ENCODE assay signal across 13 mouse cellular contexts in genomic region chr7:19184250-19184649, GRCm38 (mm10). TPM values are rescaled to one million over a fixed set of nuclear protein-coding genes. Genes with fewer than 3 reads are reported as not detected.
DNase-seq lines count a peak whose midpoint lies in the region; ATAC-seq and TF ChIP-seq lines count a peak whose summit lies in the region.
"Had no signal": no experiment of that assay in that cellular context is flagged by ENCODE, and none has a peak within 500 bp of the region (broad histone marks: within the 10 kb centered on the region; RNA-seq: fewer than 3 reads in every experiment).

No protein-coding gene starts in this region.

- no peaks in the 10 kb centered on the region; the same call in none of the 2 replicates for H3K36me3 ChIP-seq in heart, postnatal 0 days (replicated peaks; ENCODE audit: control insufficient read depth, insufficient read depth, low read length)
- peaks cover 12% of the 10 kb centered on the region for H3K36me3 ChIP-seq in forebrain, embryonic 16.5 days (ENCODE audit: control insufficient read depth, insufficient read depth)
- 0 out of 2 replicates have a peak, but pooled peaks cover 5% of the 10 kb centered on the region for H3K36me3 ChIP-seq in lung, postnatal 0 days (ENCODE audit: insufficient read depth, low read length)

- intact Hi-C loops in heart, postnatal 36 days (cut with DNase I): no loop called here

- H3K27ac ChIP-seq in heart, postnatal 0 days (ENCODE audit: low read depth): peak overlapping the region; percentile 69
- H3K27ac ChIP-seq in forebrain, embryonic 16.5 days (ENCODE audit: low read length): peak overlapping the region; percentile 75
- no peak overlapping the region for H3K27ac ChIP-seq in lung, postnatal 0 days (ENCODE audit: low read length)

- H3K9me3 ChIP-seq in heart, postnatal 0 days (replicated peaks; ENCODE audit: control insufficient read depth, low read length): no peaks in the 10 kb centered on the region
- H3K9me3 ChIP-seq in forebrain, embryonic 16.5 days (ENCODE audit: control insufficient read depth, low read length): no peaks in the 10 kb centered on the region
- H3K9me3 ChIP-seq in lung, postnatal 0 days (ENCODE audit: low read length): no peaks in the 10 kb centered on the region

- H3K4me3 ChIP-seq in heart, postnatal 0 days (ENCODE audit: low read depth, low read length): no peak overlapping the region
- no peak overlapping the region for H3K4me3 ChIP-seq in forebrain, embryonic 16.5 days (replicated peaks; ENCODE audit: low read length)
- H3K4me3 ChIP-seq in lung, postnatal 0 days (ENCODE audit: low read depth, low read length): no peak overlapping the region
- H3K4me3 ChIP-seq: erythroblast, embryonic 14.5 days had no signal

- no peak for ATAC-seq in heart, postnatal 0 days (ENCODE audit: insufficient read depth, low read depth)
- no peak for ATAC-seq in forebrain, embryonic 16.5 days
- no peak for ATAC-seq in lung, postnatal 0 days
- ATAC-seq: midbrain, embryonic 16.5 days had no signal

- no peak overlapping the region for H3K4me2 ChIP-seq in heart, postnatal 0 days (ENCODE audit: low read depth, low read length)
- H3K4me2 ChIP-seq in forebrain, embryonic 16.5 days (ENCODE audit: low read length): no peak overlapping the region
- H3K4me2 ChIP-seq in lung, postnatal 0 days (replicated peaks; ENCODE audit: low read depth, low read length): no peak overlapping the region
- H3K4me2 ChIP-seq: lung, embryonic 14.5 days had no signal

- no peak for TF ChIP-seq CTCF in heart, postnatal 0 days (IDR thresholded peaks at IDR 0.05; ENCODE audit: low read depth)
- TF ChIP-seq CTCF in lung, postnatal 0 days (IDR thresholded peaks at IDR 0.05): no peak

- peaks cover 8% of the 10 kb centered on the region; the same call in 1 of the 2 replicates for H3K27me3 ChIP-seq in heart, postnatal 0 days (ENCODE audit: control insufficient read depth, insufficient read depth, low read length)
- peaks cover 9% of the 10 kb centered on the region for H3K27me3 ChIP-seq in forebrain, embryonic 16.5 days (replicated peaks; ENCODE audit: control insufficient read depth, insufficient read depth, low read length)
- 0 out of 2 replicates have a peak, but pooled peaks cover 4% of the 10 kb centered on the region for H3K27me3 ChIP-seq in lung, postnatal 0 days (replicated peaks; ENCODE audit: insufficient read depth, low read length)

- H3K9ac ChIP-seq in heart, postnatal 0 days (replicated peaks; ENCODE audit: low read depth, low read length): no peak overlapping the region
- no peak overlapping the region for H3K9ac ChIP-seq in forebrain, embryonic 16.5 days (replicated peaks; ENCODE audit: low read depth, low read length)
- H3K9ac ChIP-seq in lung, postnatal 0 days (replicated peaks; ENCODE audit: low read depth): no peak overlapping the region
- H3K9ac ChIP-seq: lung, embryonic 14.5 days had no signal

- 55% methylated on average over 2 of the region's 2 CpGs for WGBS in heart, postnatal 0 days
- 35% methylated on average over 2 of the region's 2 CpGs for WGBS in forebrain, embryonic 16.5 days
- 82% methylated on average over 2 of the region's 2 CpGs for WGBS in lung, postnatal 0 days

- TF ChIP-seq EP300 in heart, postnatal 0 days (IDR thresholded peaks at IDR 0.05; ENCODE audit: low read depth): no peak
- no peak for TF ChIP-seq EP300 in lung, postnatal 0 days (IDR thresholded peaks at IDR 0.05)

- peaks cover 24% of the 10 kb centered on the region for H3K4me1 ChIP-seq in heart, postnatal 0 days (ENCODE audit: control insufficient read depth, insufficient read depth)
- H3K4me1 ChIP-seq in forebrain, embryonic 16.5 days (replicated peaks; ENCODE audit: control insufficient read depth, insufficient read depth, low read length): peaks cover 26% of the 10 kb centered on the region
- H3K4me1 ChIP-seq in lung, postnatal 0 days (ENCODE audit: insufficient read depth, low read depth, low read length): peaks cover 16% of the 10 kb centered on the region; the same call in 1 of the 2 replicates

- DNase-seq in heart, postnatal 0 days (ENCODE audit: low spot score): no peak
- no peak for DNase-seq in heart, postnatal 36 days
- DNase-seq in urinary bladder, postnatal 14 days (ENCODE audit: low spot score): peak; percentile 42
- no peak for DNase-seq in urinary bladder, postnatal 10 days (ENCODE audit: low spot score)
- no peak for DNase-seq in cerebellum, postnatal 25 days
- DNase-seq in lung, postnatal 0 days (ENCODE audit: low spot score): no peak
- DNase-seq: cerebellum, adult 11 months; thymus, postnatal 36 days had no signal

RNA-seq across cellular contexts. Expression of gene Eml2, which starts 8.0 kb away (rescaled TPM):
- total RNA-seq in heart, postnatal 0 days (2014; rRNA removed; ENCODE audit: low replicate concordance): 34.8 and 58.9 TPM in 2 replicates
- polyA plus RNA-seq in heart, postnatal 0 days (2015; fragmentation: Nextera tagmentation; extraction: Ambion mirVana): 23.7 and 26.8 TPM in 2 replicates
- 10 to 100 TPM; 34.3 to 44.4 TPM for total RNA-seq in heart, postnatal 36 days (2021)
- polyA plus RNA-seq in forebrain, embryonic 16.5 days (2015; fragmentation: Nextera tagmentation; extraction: Ambion mirVana): 8.3 and 14.4 TPM in 2 replicates
- 17.9 and 21.7 TPM in 2 replicates for polyA plus RNA-seq in lung, postnatal 0 days (2015; fragmentation: Nextera tagmentation; extraction: Ambion mirVana)

RNA-seq across cellular contexts. Expression of gene Gipr, which starts 18.3 kb away (rescaled TPM):
- total RNA-seq in heart, postnatal 0 days (2014; rRNA removed; ENCODE audit: low replicate concordance): 24.9 and 27.6 TPM in 2 replicates
- 5.4 and 7.0 TPM in 2 replicates for polyA plus RNA-seq in heart, postnatal 0 days (2015; fragmentation: Nextera tagmentation; extraction: Ambion mirVana)
- total RNA-seq in heart, postnatal 36 days (2021): under 1 TPM in 1 of 2 experiments, not detected in 1; 0.14 TPM
- polyA plus RNA-seq in forebrain, embryonic 16.5 days (2015; fragmentation: Nextera tagmentation; extraction: Ambion mirVana): 21.8 and 32.1 TPM in 2 replicates
- 0.80 and 1.0 TPM in 2 replicates for polyA plus RNA-seq in lung, postnatal 0 days (2015; fragmentation: Nextera tagmentation; extraction: Ambion mirVana)
- total RNA-seq: hematopoietic stem cell, adult 5-6 weeks had no signal
- polyA plus RNA-seq: erythroblast, embryonic 14.5 days had no signal

RNA-seq across cellular contexts. Expression of gene Gpr4, which starts 28.1 kb away (rescaled TPM):
- total RNA-seq in heart, postnatal 0 days (2014; rRNA removed; ENCODE audit: low replicate concordance): 3.5 and 10.6 TPM in 2 replicates
- polyA plus RNA-seq in heart, postnatal 0 days (2015; fragmentation: Nextera tagmentation; extraction: Ambion mirVana): 3.6 TPM in 2 replicates
- total RNA-seq in heart, postnatal 36 days (2021): 10 to 100 TPM in 1 of 2 experiments, 1 to 10 TPM in 1; 7.9 to 10.6 TPM
- polyA plus RNA-seq in forebrain, embryonic 16.5 days (2015; fragmentation: Nextera tagmentation; extraction: Ambion mirVana): 2.5 and 2.7 TPM in 2 replicates
- 2.7 and 3.1 TPM in 2 replicates for polyA plus RNA-seq in lung, postnatal 0 days (2015; fragmentation: Nextera tagmentation; extraction: Ambion mirVana)
- polyA plus RNA-seq: erythroblast, embryonic 14.5 days had no signal

RNA-seq across cellular contexts. Expression of gene Snrpd2, which starts 34.7 kb away (rescaled TPM):
- total RNA-seq in heart, postnatal 0 days (2014; rRNA removed; ENCODE audit: low replicate concordance): 43.5 and 45.6 TPM in 2 replicates
- 84.9 and 89.8 TPM in 2 replicates for polyA plus RNA-seq in heart, postnatal 0 days (2015; fragmentation: Nextera tagmentation; extraction: Ambion mirVana)
- total RNA-seq in heart, postnatal 36 days (2021): 10 to 100 TPM; 66.8 to 67.0 TPM
- 116 and 118 TPM in 2 replicates for polyA plus RNA-seq in forebrain, embryonic 16.5 days (2015; fragmentation: Nextera tagmentation; extraction: Ambion mirVana)
- polyA plus RNA-seq in lung, postnatal 0 days (2015; fragmentation: Nextera tagmentation; extraction: Ambion mirVana): 63.2 and 65.2 TPM in 2 replicates

RNA-seq across cellular contexts. Expression of gene Qpctl, which starts 35.2 kb away (rescaled TPM):
- 4.4 and 4.9 TPM in 2 replicates for total RNA-seq in heart, postnatal 0 days (2014; rRNA removed; ENCODE audit: low replicate concordance)
- polyA plus RNA-seq in heart, postnatal 0 days (2015; fragmentation: Nextera tagmentation; extraction: Ambion mirVana): 7.3 and 7.9 TPM in 2 replicates
- total RNA-seq in heart, postnatal 36 days (2021): 1 to 10 TPM; 3.8 to 4.8 TPM
- polyA plus RNA-seq in forebrain, embryonic 16.5 days (2015; fragmentation: Nextera tagmentation; extraction: Ambion mirVana): 17.1 and 22.4 TPM in 2 replicates
- 14.1 and 14.5 TPM in 2 replicates for polyA plus RNA-seq in lung, postnatal 0 days (2015; fragmentation: Nextera tagmentation; extraction: Ambion mirVana)
